In the genomic region with DNA sequence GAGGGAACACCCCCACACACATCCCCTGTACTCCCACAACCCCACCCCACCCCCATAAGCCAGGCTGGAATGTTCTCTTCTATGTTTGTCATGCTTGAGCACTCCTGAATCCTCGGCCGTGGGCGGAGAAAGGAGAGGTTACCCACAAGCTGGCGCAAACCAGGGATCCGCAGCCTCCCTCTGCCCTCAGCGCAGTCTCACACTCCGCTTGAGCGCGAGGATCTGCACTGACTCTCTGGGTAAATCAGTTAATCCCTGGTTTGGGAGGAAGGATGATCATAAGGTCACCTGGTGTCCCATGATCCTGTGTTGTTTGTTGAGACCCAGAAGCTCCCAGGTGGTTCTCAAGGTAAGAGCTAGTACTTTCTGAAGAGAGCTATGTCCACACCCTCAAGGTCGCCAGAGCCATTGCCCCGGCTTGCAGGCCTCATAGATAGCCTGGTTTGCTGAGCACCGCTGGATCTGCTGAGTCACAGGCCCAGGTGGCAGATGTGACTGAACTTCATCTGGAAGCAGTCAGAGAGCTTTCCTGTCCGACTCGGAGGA, we compare ENCODE assay signal across 8 mouse cellular contexts. TPM values are rescaled to one million over a fixed set of nuclear protein-coding genes. Genes with fewer than 3 reads are reported as not detected.
A peak's percentile ranks its signal among the peaks of the same experiment; 100 is the strongest.
DNase-seq lines count a peak whose midpoint lies in the region; ATAC-seq lines count a peak whose summit lies in the region.

No protein-coding gene starts in this region.

- peak; percentile 85 for ATAC-seq in frontal cortex, adult (ENCODE audit: low TSS enrichment)

- no peak for DNase-seq in frontal cortex, postnatal 10 days (ENCODE audit: low spot score in 2 of 2)
- DNase-seq in 416B (ENCODE audit: low read depth): peak; percentile 58
- peak; percentile 10 for DNase-seq in embryo, embryonic 9.5 days (ENCODE audit: extremely low spot score)
- DNase-seq in left cerebral cortex, postnatal 25 days (ENCODE audit: low spot score in 2 of 2): peak; percentile 11 to 39
- DNase-seq in spleen, postnatal 36 days (ENCODE audit: low spot score in 2 of 2): peak; percentile 30 to 62
- no peak for DNase-seq in cerebellum, adult 18-20 months
- no peak for DNase-seq in cerebellum, adult 9-11 months

- intact Hi-C loops in left cerebral cortex, postnatal 25 days (cut with DNase I): no loop called here

RNA-seq across cellular contexts. Expression of gene Selenbp1, which starts 15.0 kb away (rescaled TPM):
- total RNA-seq in left cerebral cortex, postnatal 25 days (2021): 1 to 10 TPM; 7.5 to 9.0 TPM

RNA-seq across cellular contexts. Expression of gene Psmb4, which starts 31.1 kb away (rescaled TPM):
- 100 to 1,000 TPM; 263 to 284 TPM for total RNA-seq in left cerebral cortex, postnatal 25 days (2021)

RNA-seq across cellular contexts. Expression of gene Rfx5, which starts 36.0 kb away (rescaled TPM):
- total RNA-seq in left cerebral cortex, postnatal 25 days (2021): 10 to 100 TPM; 22.2 to 27.6 TPM

RNA-seq across cellular contexts. Expression of gene Pi4kb, which starts 56.6 kb away (rescaled TPM):
- 10 to 100 TPM; 51.0 to 61.8 TPM for total RNA-seq in left cerebral cortex, postnatal 25 days (2021)

Comparison
In these comparisons a context has a peak if more than half of its experiments do, and no peak if none do; other contexts are left out.
1. DNase-seq: peak in 416B (single experiment), embryo, embryonic 9.5 days (single experiment), left cerebral cortex, postnatal 25 days (2 of 2) and spleen, postnatal 36 days (2 of 2); none in frontal cortex, postnatal 10 days (0 of 2), cerebellum, adult 18-20 months (0 of 2) and cerebellum, adult 9-11 months (single experiment).